Mouse (Mus musculus) heart, adult 2 months (tissue): ENCODE data around the gene Itgb3. TPM values are rescaled to one million over a fixed set of nuclear protein-coding genes. Genes with fewer than 3 reads are reported as not detected.

ENCODE experiments used
- DNase-seq, 2 experiments: peaks; one replicate each; pipeline ENCODE4 v3.0.0; 2021
- H3K27ac ChIP-seq: fragments of 200-600 bp; 2 replicates; pipeline ENCODE4 v1.8.1; 2022
- H3K27me3 ChIP-seq: fragments of 200-500 bp; 2 replicates; pipeline ENCODE4 v1.6.1; 2012; ENCODE audit warnings: mild to moderate bottlenecking, low read length, inconsistent platforms, mixed read lengths; ENCODE audit not compliant: control insufficient read depth, insufficient read depth
- H3K36me3 ChIP-seq: fragments of 200-500 bp; 2 replicates; pipeline ENCODE4 v1.6.1; 2012; ENCODE audit warnings: low read length, inconsistent platforms; ENCODE audit not compliant: control insufficient read depth, insufficient read depth
- H3K4me1 ChIP-seq: fragments of 200-500 bp; 2 replicates; pipeline ENCODE4 v1.6.1; 2011; ENCODE audit warnings: low read length; ENCODE audit not compliant: control insufficient read depth, insufficient read depth
- H3K4me3 ChIP-seq: fragments of 200-600 bp; 2 replicates; pipeline ENCODE4 v1.8.1; 2022
- H3K79me2 ChIP-seq: fragments of 200-500 bp; replicated peaks from 2 replicates; pipeline ENCODE4 v1.6.1; 2012; ENCODE audit warnings: mild to moderate bottlenecking, inconsistent platforms, low read length, moderate library complexity, mixed read lengths; ENCODE audit not compliant: control insufficient read depth, insufficient read depth
- H3K9ac ChIP-seq: fragments of 200-500 bp; 2 replicates; pipeline ENCODE4 v1.6.1; 2012; ENCODE audit warnings: low read depth, mild to moderate bottlenecking, control low read depth, inconsistent platforms, low read length, mixed read lengths
- CTCF ChIP-seq: fragments of 200-600 bp; IDR thresholded peaks from 2 replicates; pipeline ENCODE4 v1.8.1; 2022; ENCODE audit warnings: antibody characterized with exemption, mild to moderate bottlenecking, moderate library complexity
- EP300 ChIP-seq: fragments of 200-500 bp; IDR thresholded peaks from 2 replicates; pipeline ENCODE4 v1.6.1; 2011; ENCODE audit warnings: low read depth, low read length, control low read depth; ENCODE audit not compliant: insufficient read depth
- POLR2A ChIP-seq: fragments of 200-500 bp; IDR thresholded peaks from 2 replicates; pipeline ENCODE4 v1.6.1; 2011; ENCODE audit warnings: mild to moderate bottlenecking, low read depth, low read length, control low read depth; ENCODE audit not compliant: insufficient read depth
- WGBS: fragments of 180-500 bp; shearing (Covaris S2); methylation state at CpG from one replicate; pipeline ENCODE4 v1.1.7; 2018; 5-methylcytosine and 5-hydroxymethylcytosine counted together
- intact Hi-C: fragments of 180-260 bp; cut with DNase I; formaldehyde crosslinking; loops from one replicate; pipeline ENCODE4 v1.15.1; 2025
- polyA plus RNA-seq: library from polyadenylated mRNA; depleted of rRNA; stranded (reverse); fragments of >200 nt; gene quantifications from 2 replicates; pipeline ENCODE4 v1.2.3, GENCODE M21; 2012
- total RNA-seq, 2 experiments: library from RNA; stranded (reverse); gene quantifications; 2 replicates each; pipeline ENCODE4 v1.2.3; 2021

Itgb3 gene
- total and polyA plus RNA-seq, 3 experiments: 2.3 to 8.1 (median 2.7) TPM

DNA sequence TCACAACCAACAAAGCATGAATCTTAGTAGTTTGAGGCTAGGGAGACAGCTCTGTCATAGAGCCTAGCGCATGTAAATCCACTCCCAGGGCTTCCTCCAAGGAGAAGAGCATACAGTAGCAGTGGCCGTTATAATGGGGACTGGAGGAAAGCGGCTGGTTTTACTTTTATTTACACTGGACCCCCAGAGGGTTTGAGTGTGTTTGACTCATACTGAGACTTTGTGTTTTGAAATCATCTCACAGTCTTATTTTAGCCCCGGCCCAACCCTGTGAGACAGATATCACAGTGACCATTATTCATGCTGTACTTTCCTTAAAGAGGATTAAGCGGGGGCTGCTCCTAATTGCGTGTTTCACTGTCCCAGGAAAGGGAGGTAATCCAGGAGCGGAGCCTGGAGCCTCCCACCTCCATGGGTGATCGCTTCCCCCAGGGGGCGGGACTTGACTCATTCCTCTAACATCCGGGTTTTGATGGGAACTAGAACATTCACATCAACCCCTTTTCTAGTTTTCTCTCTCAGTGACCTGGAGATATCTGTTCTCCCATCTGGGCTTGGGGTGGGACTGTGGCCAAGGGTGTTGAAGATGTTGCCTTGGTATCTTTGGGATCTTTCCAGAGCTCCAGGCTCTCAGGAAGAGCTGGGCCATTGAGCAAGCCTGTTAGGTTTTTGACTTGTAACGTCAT is 20.0 kb downstream of the Itgb3 start:
- H3K4me3 ChIP-seq: no peak overlapping the region
- H3K9ac ChIP-seq: no peak overlapping the region
- peaks cover 3% of the 10 kb centered on the region for H3K4me1 ChIP-seq
- intact Hi-C loops: no loop called here
- TF ChIP-seq POLR2A (no peak), CTCF (no peak), EP300 (no peak)
- H3K27me3 ChIP-seq: no peaks in the 10 kb centered on the region
- peak overlapping the region; percentile 34 for H3K27ac ChIP-seq
- no peaks in the 10 kb centered on the region for H3K36me3 ChIP-seq
- 46% methylated on average over 11 of the region's 11 CpGs for WGBS
- DNase-seq: peak in 1 of 2 experiments; percentile 39
- H3K79me2 ChIP-seq: no peaks in the 10 kb centered on the region

DNA sequence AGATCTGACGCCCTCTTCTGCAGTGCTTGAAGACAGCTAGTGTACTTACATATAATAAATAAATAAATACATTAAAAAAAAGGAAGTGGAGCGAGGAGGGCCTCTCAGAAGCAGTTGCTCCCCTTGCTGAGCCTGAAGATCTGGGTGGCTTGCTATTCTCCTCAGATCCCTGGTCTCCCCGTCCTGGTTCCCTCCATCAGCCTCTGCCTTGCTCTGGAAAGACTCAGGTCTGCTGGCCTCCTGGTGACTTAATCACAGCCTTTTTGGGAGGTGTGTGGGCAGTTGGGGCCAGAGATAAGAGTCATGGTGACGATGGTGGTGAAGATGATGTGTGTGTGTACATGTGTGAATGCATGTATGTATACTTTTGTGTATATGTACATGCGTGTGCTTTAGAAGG is 20.8 kb downstream of the Itgb3 start:
- Histone ChIP-seq H3K4me3 (no peak overlapping the region), H3K27me3 (no peaks in the 10 kb centered on the region), H3K4me1 (peaks cover 3% of the 10 kb centered on the region), H3K27ac (no peak overlapping the region), H3K9ac (no peak overlapping the region), H3K79me2 (no peaks in the 10 kb centered on the region), H3K36me3 (no peaks in the 10 kb centered on the region)
- 84% methylated on average over 5 of the region's 5 CpGs for WGBS
- no peak for DNase-seq
- intact Hi-C loops: no loop called here
- TF ChIP-seq POLR2A: no peak
- no peak for TF ChIP-seq CTCF
- TF ChIP-seq EP300: no peak

DNA sequence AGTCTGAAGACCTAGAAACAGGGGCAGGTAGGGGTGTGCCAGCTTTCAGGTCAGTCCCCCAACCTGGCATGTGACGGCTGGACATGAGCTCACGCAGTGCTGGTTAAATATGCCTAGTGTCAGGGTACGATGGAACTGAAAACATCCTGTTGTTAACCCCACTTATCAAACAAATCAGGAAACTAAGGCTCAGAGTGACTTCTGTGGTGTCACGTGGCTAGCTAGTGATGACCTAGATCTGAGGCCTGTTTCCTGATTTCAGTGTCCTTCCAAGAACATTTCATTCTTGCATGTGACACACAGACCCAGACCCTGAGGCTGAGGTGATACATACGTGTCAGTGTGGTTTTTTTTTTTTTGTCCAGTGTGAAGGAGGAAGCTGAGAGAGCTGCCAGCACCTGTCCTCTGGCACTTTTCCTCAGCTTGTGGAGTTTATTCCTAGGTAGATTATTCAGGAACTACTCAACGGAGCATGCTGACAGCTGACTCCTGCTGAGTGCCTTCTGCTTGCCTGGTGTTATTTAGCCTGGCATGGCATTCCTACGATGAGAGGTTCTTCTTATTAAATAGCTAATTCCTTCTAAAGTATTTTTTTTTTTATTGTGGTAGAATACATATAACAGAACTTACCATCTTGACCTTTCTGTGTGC is 22.5 kb downstream of the Itgb3 start:
- intact Hi-C loops: no loop called here
- Histone ChIP-seq H3K36me3 (no peaks in the 10 kb centered on the region), H3K9ac (no peak overlapping the region), H3K4me3 (no peak overlapping the region), H3K27me3 (no peaks in the 10 kb centered on the region), H3K4me1 (no peaks in the 10 kb centered on the region), H3K27ac (no peak overlapping the region), H3K79me2 (no peaks in the 10 kb centered on the region)
- TF ChIP-seq CTCF: no peak
- TF ChIP-seq EP300: no peak
- no peak for DNase-seq
- 59% methylated on average over 7 of the region's 7 CpGs for WGBS

DNA sequence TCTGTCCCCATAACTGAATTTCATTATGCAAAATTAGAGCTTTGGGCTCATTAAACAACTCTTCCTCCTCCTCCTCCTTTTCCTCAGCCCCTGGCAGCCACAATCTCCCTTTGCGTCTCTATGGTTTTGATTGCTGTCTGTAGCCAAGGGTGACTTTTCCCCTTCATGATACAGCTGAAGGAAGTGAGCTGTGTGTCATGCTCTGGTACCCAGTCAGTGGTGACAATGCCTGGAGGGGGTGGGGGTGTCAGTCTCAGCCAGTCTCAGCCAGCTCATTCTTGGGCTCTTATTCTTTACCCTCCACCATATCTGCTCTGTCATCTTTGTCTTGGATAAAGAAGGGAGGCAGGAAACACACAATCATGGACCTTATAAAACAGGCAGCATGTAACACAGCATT is 23.5 kb downstream of the Itgb3 start:
- Histone ChIP-seq H3K27me3 (no peaks in the 10 kb centered on the region), H3K36me3 (no peaks in the 10 kb centered on the region), H3K9ac (no peak overlapping the region), H3K4me1 (no peaks in the 10 kb centered on the region), H3K4me3 (no peak overlapping the region), H3K27ac (no peak overlapping the region), H3K79me2 (no peaks in the 10 kb centered on the region)
- 58% methylated on average over 1 of the region's 1 CpGs for WGBS
- TF ChIP-seq POLR2A: no peak
- no peak for TF ChIP-seq CTCF
- no peak for TF ChIP-seq EP300
- DNase-seq: no peak
- intact Hi-C loops: no loop called here

DNA sequence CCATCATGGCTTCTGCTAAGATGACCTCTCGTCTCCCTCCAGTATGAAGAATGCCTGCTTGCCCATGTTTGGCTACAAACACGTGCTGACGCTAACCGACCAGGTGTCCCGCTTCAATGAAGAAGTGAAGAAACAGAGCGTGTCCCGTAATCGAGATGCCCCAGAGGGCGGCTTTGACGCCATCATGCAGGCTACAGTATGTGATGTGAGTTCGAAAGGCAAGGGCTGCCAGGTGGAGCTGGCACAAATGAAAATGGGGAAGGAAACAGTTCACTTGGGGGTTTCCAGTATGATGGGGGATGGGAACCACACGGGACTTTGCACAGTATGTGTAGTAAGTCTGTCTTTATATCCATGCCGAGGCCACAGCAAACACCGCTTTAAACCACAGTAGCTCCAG is 29.2 kb downstream of the Itgb3 start:
- intact Hi-C loops: no loop called here

DNA sequence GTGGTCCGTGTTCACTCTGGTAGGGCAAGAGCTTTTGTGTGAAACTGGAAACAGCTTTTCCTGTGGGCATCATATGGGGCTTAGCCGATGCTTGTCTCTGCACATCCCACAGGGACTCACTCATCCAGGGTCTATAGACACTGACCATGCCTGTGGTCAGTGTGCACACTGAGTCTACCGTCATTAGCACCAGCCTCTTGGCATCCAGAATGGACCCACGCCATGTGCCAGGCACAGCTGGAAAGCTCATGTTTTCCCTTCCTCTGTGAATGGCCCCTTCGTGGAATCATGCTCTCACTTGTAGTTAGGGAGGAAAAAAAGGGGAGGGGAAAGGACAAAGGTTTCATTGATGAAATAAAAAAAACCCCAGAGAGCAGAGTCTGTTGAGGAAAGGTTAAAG is 30.2 kb downstream of the Itgb3 start:
- H3K4me3 ChIP-seq: no peak overlapping the region
- no peak overlapping the region for H3K9ac ChIP-seq
- TF ChIP-seq POLR2A (no peak), CTCF (no peak), EP300 (no peak)
- no peaks in the 10 kb centered on the region for H3K36me3 ChIP-seq
- no peaks in the 10 kb centered on the region for H3K27me3 ChIP-seq
- no peaks in the 10 kb centered on the region for H3K4me1 ChIP-seq
- WGBS: 75% methylated on average over 5 of the region's 5 CpGs
- no peak overlapping the region for H3K27ac ChIP-seq
- H3K79me2 ChIP-seq: no peaks in the 10 kb centered on the region
- no peak for DNase-seq
- intact Hi-C loops: no loop called here

More for the DNA sequence above, 29.2 kb downstream of the Itgb3 start:
- TF ChIP-seq POLR2A (no peak), EP300 (no peak), CTCF (no peak)
- Histone ChIP-seq H3K79me2 (no peaks in the 10 kb centered on the region), H3K9ac (no peak overlapping the region), H3K27me3 (no peaks in the 10 kb centered on the region), H3K36me3 (no peaks in the 10 kb centered on the region), H3K4me1 (no peaks in the 10 kb centered on the region), H3K27ac (no peak overlapping the region), H3K4me3 (no peak overlapping the region)
- WGBS: 93% methylated on average over 14 of the region's 14 CpGs
- DNase-seq: peak in 1 of 2 experiments; percentile 46
